Mouse (Mus musculus) c-Kit-positive CD71-positive TER-119-negative erythroid progenitor cells, embryonic 14.5 days (primary cell): ENCODE measurements around the gene Nap1l4.
"Not testable (repeated sequence)": the region's sequence is repeated elsewhere in the genome, so short reads cannot be mapped to it uniquely, and the experiment has no call there.

ENCODE experiments used
- DNase-seq: peaks from one replicate; pipeline ENCODE4 v3.0.0-alpha.2; 2013; ENCODE audit warnings: low read depth

The Nap1l4 gene

GRCm38 (mm10) chr7:143548976-143549457 is at the start of gene Nap1l4:
Gene Nap1l4, minus strand, starts transcription at chr7:143549106.
- peak; percentile 98 for DNase-seq

- no peak for DNase-seq
Measured at GRCm38 (mm10) chr7:143594865-143595264, 46.0 kb upstream of the Nap1l4 start.

- DNase-seq, result no peak
Measured at GRCm38 (mm10) chr7:143592255-143592654, 43.3 kb upstream of the Nap1l4 start.

GRCm38 (mm10) chr7:143588006-143588405 is 39.1 kb upstream of the Nap1l4 start:
- no peak for DNase-seq

GRCm38 (mm10) chr7:143587586-143587985 is 38.7 kb upstream of the Nap1l4 start:
- DNase-seq, result no peak

- peak; percentile 56 for DNase-seq
Measured at GRCm38 (mm10) chr7:143583956-143584355, 35.0 kb upstream of the Nap1l4 start.

GRCm38 (mm10) chr7:143583025-143583424 is 34.1 kb upstream of the Nap1l4 start:
- DNase-seq, result no peak

- no peak for DNase-seq
Measured at GRCm38 (mm10) chr7:143575751-143576150, 26.8 kb upstream of the Nap1l4 start.

GRCm38 (mm10) chr7:143565648-143566039 is 16.7 kb upstream of the Nap1l4 start:
- DNase-seq, result peak; percentile 67

GRCm38 (mm10) chr7:143565015-143565647 is 16.2 kb upstream of the Nap1l4 start:
- no peak for DNase-seq

GRCm38 (mm10) chr7:143563787-143564186 is 14.9 kb upstream of the Nap1l4 start:
- DNase-seq, result no peak

GRCm38 (mm10) chr7:143557616-143558015 is 8.7 kb upstream of the Nap1l4 start:
- no peak for DNase-seq

GRCm38 (mm10) chr7:143556964-143557610 is 8.2 kb upstream of the Nap1l4 start:
- no peak for DNase-seq

GRCm38 (mm10) chr7:143549588-143550220 is 798 bp upstream of the Nap1l4 start:
- DNase-seq, result no peak

- no peak for DNase-seq
Measured at GRCm38 (mm10) chr7:143548231-143548961, 510 bp downstream of the Nap1l4 start.

- no peak for DNase-seq
Measured at GRCm38 (mm10) chr7:143546554-143546953, 2.4 kb downstream of the Nap1l4 start.

GRCm38 (mm10) chr7:143544368-143544767 is 4.5 kb downstream of the Nap1l4 start:
- DNase-seq, result no peak

- no peak for DNase-seq
Measured at GRCm38 (mm10) chr7:143538671-143539070, 10.2 kb downstream of the Nap1l4 start.

- DNase-seq, result not testable (repeated sequence)
Measured at GRCm38 (mm10) chr7:143538229-143538628, 10.7 kb downstream of the Nap1l4 start.

- DNase-seq, result no peak
Measured at GRCm38 (mm10) chr7:143536251-143536650, 12.7 kb downstream of the Nap1l4 start.

- DNase-seq, result peak; percentile 67
Measured at GRCm38 (mm10) chr7:143533284-143533683, 15.6 kb downstream of the Nap1l4 start.

GRCm38 (mm10) chr7:143532410-143532809 is 16.5 kb downstream of the Nap1l4 start:
- no peak for DNase-seq
